9 mouse cellular contexts compared by ENCODE assay signal in genomic region chr11:119267241-119267674, GRCm38 (mm10). TPM values are rescaled to one million over a fixed set of nuclear protein-coding genes. Genes with fewer than 3 reads are reported as not detected.
DNase-seq lines count a peak whose midpoint lies in the region; ATAC-seq and TF ChIP-seq lines count a peak whose summit lies in the region.
"Had no signal": no experiment of that assay in that cellular context is flagged by ENCODE, and none has a peak within 500 bp of the region (broad histone marks: within the 10 kb centered on the region; RNA-seq: fewer than 3 reads in every experiment).

No protein-coding gene starts in this region.

- no peak for TF ChIP-seq POLR2A in brain, embryonic 14.5 days (IDR thresholded peaks at IDR 0.05; ENCODE audit: borderline replicate concordance, extremely low read depth, insufficient read depth, insufficient read length, poor library complexity, severe bottlenecking)

- no peak for TF ChIP-seq CTCF in brain, embryonic 14.5 days (IDR thresholded peaks at IDR 0.05; ENCODE audit: borderline replicate concordance, extremely low read depth, insufficient read depth, insufficient read length)
- no peak for TF ChIP-seq CTCF in liver, embryonic 14.5 days (IDR thresholded peaks at IDR 0.05; ENCODE audit: low read depth)

- peak; percentile 36 to 66 for DNase-seq in frontal cortex, postnatal 10 days (ENCODE audit: low spot score in 2 of 2)
- no peak for DNase-seq in frontal cortex, postnatal 14 days (ENCODE audit: low spot score in 2 of 2)
- DNase-seq in brain, embryonic 14.5 days (ENCODE audit: low read depth): peak; percentile 52
- peak; percentile 30 for DNase-seq in heart, adult 8-10 months (ENCODE audit: low spot score)
- peak; percentile 71 for DNase-seq in kidney, adult 18-20 months
- no peak for DNase-seq in liver, embryonic 14.5 days (ENCODE audit: low read depth in 3 of 3, low spot score in 3 of 3)

- no peaks in the 10 kb centered on the region for H3K9me3 ChIP-seq in liver, embryonic 14.5 days (ENCODE audit: control insufficient read depth, low read length)
- H3K9me3 ChIP-seq in neural tube, embryonic 15.5 days (replicated peaks): no peaks in the 10 kb centered on the region

- ATAC-seq in liver, embryonic 14.5 days (ENCODE audit: insufficient read depth): peak; percentile 29; the same call in 1 of the 2 replicates
- ATAC-seq in neural tube, embryonic 15.5 days (ENCODE audit: low FRiP score): peak; percentile 19; the same call in 1 of the 2 replicates
- no peak for ATAC-seq in frontal cortex, adult (ENCODE audit: low TSS enrichment)

- no peaks in the 10 kb centered on the region for H3K27me3 ChIP-seq in liver, embryonic 14.5 days (ENCODE audit: control insufficient read depth, insufficient read depth, low read length)
- H3K27me3 ChIP-seq in neural tube, embryonic 15.5 days (replicated peaks): no peaks in the 10 kb centered on the region

- H3K36me3 ChIP-seq in liver, embryonic 14.5 days (replicated peaks; ENCODE audit: control insufficient read depth, insufficient read depth, low read depth): no peaks in the 10 kb centered on the region
- peaks cover 29% of the 10 kb centered on the region for H3K36me3 ChIP-seq in neural tube, embryonic 15.5 days

- no peak overlapping the region; a peak in 1 of 4 replicates for H3K4me3 ChIP-seq in liver, embryonic 14.5 days (ENCODE audit: insufficient read depth in 1 of 2, low read depth in 2 of 2, low read length in 2 of 2)
- H3K4me3 ChIP-seq in neural tube, embryonic 15.5 days (replicated peaks): peak overlapping the region; percentile 74; the same call in 1 of the 2 replicates

- no peak for TF ChIP-seq EP300 in liver, embryonic 14.5 days (IDR thresholded peaks at IDR 0.05; ENCODE audit: low read depth)

- H3K4me2 ChIP-seq in liver, embryonic 14.5 days (ENCODE audit: low read depth): peak overlapping the region; percentile 65
- peak overlapping the region; percentile 90 for H3K4me2 ChIP-seq in neural tube, embryonic 15.5 days

- H3K27ac ChIP-seq in liver, embryonic 14.5 days: no peak overlapping the region
- peak overlapping the region; percentile 69 for H3K27ac ChIP-seq in neural tube, embryonic 15.5 days (replicated peaks)

- no peak overlapping the region for H3K9ac ChIP-seq in liver, embryonic 14.5 days (replicated peaks)
- H3K9ac ChIP-seq in neural tube, embryonic 15.5 days (replicated peaks): 0 out of 2 replicates have a peak overlapping the region, but pooled peaks have one; percentile 77

- peaks cover 0 to 11% of the 10 kb centered on the region in 2 experiments; a peak in 2 of 4 replicates for H3K4me1 ChIP-seq in liver, embryonic 14.5 days (replicated peaks; ENCODE audit: control insufficient read depth in 2 of 2, insufficient read depth in 2 of 2, low read length in 1 of 2)
- peaks cover 46% of the 10 kb centered on the region for H3K4me1 ChIP-seq in neural tube, embryonic 15.5 days

- WGBS in liver, embryonic 14.5 days (ENCODE audit: insufficient replicate concordance): 46% methylated on average over 6 of the region's 6 CpGs
- 49% methylated on average over 6 of the region's 6 CpGs for WGBS in neural tube, embryonic 15.5 days

RNA-seq across cellular contexts. Expression of gene Gaa, which starts 0.4 kb away (rescaled TPM):
- 93.3 and 102 TPM in 2 replicates for polyA plus RNA-seq in brain, embryonic 14.5 days (2012; rRNA removed)
- 100 to 1,000 TPM; 108 to 126 (median 114) TPM for total RNA-seq in heart, adult 8-10 months (2022)
- 14.7 and 18.8 TPM in 2 replicates for polyA plus RNA-seq in liver, embryonic 14.5 days (2012; rRNA removed)
- polyA plus RNA-seq in liver, embryonic 14.5 days (2014; fragmentation: Nextera tagmentation; extraction: Ambion mirVana): 11.8 and 14.7 TPM in 2 replicates
- 102 and 105 TPM in 2 replicates for polyA plus RNA-seq in neural tube, embryonic 15.5 days (2015; fragmentation: Nextera tagmentation; extraction: Ambion mirVana)

RNA-seq across cellular contexts. Expression of gene Eif4a3, which starts 32.6 kb away (rescaled TPM):
- polyA plus RNA-seq in brain, embryonic 14.5 days (2012; rRNA removed): 188 and 217 TPM in 2 replicates
- total RNA-seq in heart, adult 8-10 months (2022): 10 to 100 TPM; 57.7 to 77.2 (median 66.8) TPM
- 67.7 and 95.8 TPM in 2 replicates for polyA plus RNA-seq in liver, embryonic 14.5 days (2012; rRNA removed)
- polyA plus RNA-seq in liver, embryonic 14.5 days (2014; fragmentation: Nextera tagmentation; extraction: Ambion mirVana): 160 and 170 TPM in 2 replicates
- 241 and 279 TPM in 2 replicates for polyA plus RNA-seq in neural tube, embryonic 15.5 days (2015; fragmentation: Nextera tagmentation; extraction: Ambion mirVana)

RNA-seq across cellular contexts. Expression of gene Ccdc40, which starts 38.9 kb away (rescaled TPM):
- 11.0 and 17.0 TPM in 2 replicates for polyA plus RNA-seq in brain, embryonic 14.5 days (2012; rRNA removed)
- total RNA-seq in heart, adult 8-10 months (2022): under 1 TPM in 1 of 4 experiments, not detected in 3; 0.20 TPM
- polyA plus RNA-seq in liver, embryonic 14.5 days (2012; rRNA removed): 0.42 and 0.59 TPM in 2 replicates
- 0.29 and 0.42 TPM in 2 replicates for polyA plus RNA-seq in liver, embryonic 14.5 days (2014; fragmentation: Nextera tagmentation; extraction: Ambion mirVana)
- polyA plus RNA-seq in neural tube, embryonic 15.5 days (2015; fragmentation: Nextera tagmentation; extraction: Ambion mirVana): 12.6 and 13.2 TPM in 2 replicates

RNA-seq across cellular contexts. Expression of gene Tbc1d16, which starts 39.0 kb away (rescaled TPM):
- polyA plus RNA-seq in brain, embryonic 14.5 days (2012; rRNA removed): 69.8 and 99.3 TPM in 2 replicates
- 10 to 100 TPM; 60.3 to 72.2 (median 64.4) TPM for total RNA-seq in heart, adult 8-10 months (2022)
- 0.92 and 1.0 TPM in 2 replicates for polyA plus RNA-seq in liver, embryonic 14.5 days (2012; rRNA removed)
- polyA plus RNA-seq in liver, embryonic 14.5 days (2014; fragmentation: Nextera tagmentation; extraction: Ambion mirVana): 0.58 and 0.76 TPM in 2 replicates
- polyA plus RNA-seq in neural tube, embryonic 15.5 days (2015; fragmentation: Nextera tagmentation; extraction: Ambion mirVana): 43.9 and 47.4 TPM in 2 replicates

RNA-seq across cellular contexts. Expression of gene Card14, which starts 40.3 kb away (rescaled TPM):
- 0.18 and 0.22 TPM in 2 replicates for polyA plus RNA-seq in brain, embryonic 14.5 days (2012; rRNA removed)
- total RNA-seq in heart, adult 8-10 months (2022): under 1 TPM in 2 of 4 experiments, not detected in 2; 0.13 to 0.14 TPM
- 0.17 and 0.21 TPM in 2 replicates for polyA plus RNA-seq in liver, embryonic 14.5 days (2012; rRNA removed)
- 0.18 and 0.23 TPM in 2 replicates for polyA plus RNA-seq in liver, embryonic 14.5 days (2014; fragmentation: Nextera tagmentation; extraction: Ambion mirVana)
- 0.33 and 0.69 TPM in 2 replicates for polyA plus RNA-seq in neural tube, embryonic 15.5 days (2015; fragmentation: Nextera tagmentation; extraction: Ambion mirVana)
- polyA plus RNA-seq: C2C12 had no signal

Comparison
In these comparisons a context has a peak if more than half of its experiments do, and no peak if none do; other contexts are left out.
1. DNase-seq: peak in frontal cortex, postnatal 10 days (2 of 2), brain, embryonic 14.5 days (single experiment), heart, adult 8-10 months (single experiment) and kidney, adult 18-20 months (single experiment); none in frontal cortex, postnatal 14 days (0 of 2) and liver, embryonic 14.5 days (0 of 3).